Mouse (Mus musculus): ENCODE measurements at regions not wholly inside any gene's neighbourhood (a gene's known extent, or its start where the extent isn't known, plus 50 kb on each side); places are given as distances from the start of the nearest gene placed in this dataset.

DNA sequence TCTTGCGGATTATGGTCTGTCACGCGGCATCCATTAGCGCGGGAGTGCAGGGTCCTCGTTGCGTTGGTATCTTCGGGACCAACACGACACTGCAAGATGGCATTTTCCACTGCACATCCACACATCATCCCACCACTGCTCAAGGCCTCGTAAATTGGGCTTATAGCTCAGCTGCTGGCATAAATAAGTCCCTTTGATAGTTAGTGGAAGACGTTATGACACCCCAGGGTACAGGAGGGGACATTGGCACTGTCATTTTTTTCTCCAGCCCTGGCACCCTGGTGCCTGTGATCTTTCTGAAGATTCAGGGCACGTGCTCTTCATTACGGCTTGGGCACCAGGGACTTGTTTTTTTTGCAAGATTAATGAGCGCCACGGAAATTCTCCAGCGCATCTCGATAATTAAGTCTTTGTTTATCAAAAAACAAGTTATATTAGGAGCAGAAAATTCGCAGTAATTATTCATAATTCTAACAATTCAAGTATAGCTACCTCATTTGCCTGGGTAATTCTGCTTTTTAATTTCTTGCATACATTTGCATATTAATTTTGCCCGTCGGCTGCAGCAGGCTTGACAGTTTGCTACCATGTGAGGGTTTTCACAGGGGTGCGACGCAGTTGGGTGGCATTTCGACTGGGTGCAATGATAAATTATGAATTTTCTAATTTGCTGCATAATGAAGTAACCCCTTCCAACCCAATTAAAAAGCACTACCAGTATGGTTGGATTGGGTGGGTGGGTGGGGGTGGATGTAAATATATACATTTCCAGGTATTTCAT lies 119.1 kb downstream of the Vrk1 start:
- no peak for DNase-seq (ENCODE audit: low spot score in 2 of 2)

DNA sequence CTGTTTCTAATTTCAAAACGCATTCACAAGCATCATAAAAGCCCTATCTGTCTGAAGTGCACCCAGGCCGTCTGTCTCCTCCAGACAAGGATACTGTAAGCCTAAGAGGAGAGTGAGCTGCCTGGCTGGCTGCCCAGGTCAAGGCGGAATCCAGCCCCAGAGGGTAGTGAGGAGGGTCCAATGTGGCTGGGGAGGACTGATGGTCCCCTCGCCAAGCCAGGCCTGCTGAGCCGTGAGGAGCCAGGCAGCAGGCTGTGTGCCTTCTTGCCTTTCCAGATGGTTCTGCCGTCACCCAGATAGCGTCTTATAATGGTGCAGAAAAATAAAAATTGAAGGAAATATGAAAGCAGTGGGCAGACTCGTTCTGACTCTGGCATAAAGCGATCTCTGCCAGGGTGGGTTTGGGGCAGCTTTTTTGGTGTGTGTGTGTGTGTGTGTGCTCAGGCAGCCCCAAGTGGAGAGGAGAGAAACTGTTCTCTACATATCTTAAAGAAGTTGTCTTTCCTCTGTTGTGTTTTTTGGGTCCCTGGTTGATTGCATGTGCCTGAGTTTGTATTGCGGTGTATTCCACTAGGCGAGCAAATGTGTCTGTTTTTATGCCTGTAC lies 120.1 kb downstream of the Vrk1 start:
- peak in 1 of 2 experiments; percentile 34 for DNase-seq (ENCODE audit: low spot score in 2 of 2)

DNA sequence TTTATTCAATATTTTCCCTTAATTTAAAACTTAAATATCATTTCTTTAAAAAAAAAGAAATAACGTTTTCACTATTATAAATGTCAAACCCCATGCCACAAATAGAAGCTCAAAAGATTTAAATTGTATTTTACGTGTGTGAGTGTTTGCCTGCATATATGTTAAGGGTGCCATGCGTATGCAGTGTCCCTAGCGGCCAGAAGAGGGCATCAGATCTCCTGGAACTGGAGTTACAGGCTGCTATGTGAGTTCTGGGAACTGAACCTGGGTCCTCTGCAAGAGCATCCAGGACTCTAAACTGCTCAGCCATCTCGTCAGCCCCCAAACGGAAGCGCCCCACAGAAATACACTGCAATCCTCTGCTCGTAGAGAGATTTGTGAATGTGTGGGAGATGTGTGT lies 122.7 kb downstream of the Vrk1 start:
- DNase-seq (ENCODE audit: low spot score in 2 of 2): no peak

DNA sequence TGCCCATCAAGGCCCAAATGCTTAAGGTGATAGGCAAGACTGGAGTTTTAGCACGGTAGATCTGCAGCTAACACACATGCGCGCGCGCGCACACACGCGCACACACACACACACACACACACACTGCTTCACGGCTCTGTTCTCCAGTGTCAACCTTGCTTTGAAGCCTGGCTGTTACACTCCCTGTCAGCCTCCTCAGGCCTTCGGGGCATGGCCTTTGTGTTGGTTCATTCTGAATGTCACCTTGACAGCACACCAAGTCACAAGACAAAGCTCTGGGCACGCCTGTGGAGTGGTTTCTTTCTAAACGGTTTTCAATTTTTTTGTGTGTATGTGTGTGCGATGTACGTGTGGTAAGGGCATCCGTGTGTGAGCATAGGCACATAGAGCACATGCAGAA lies 128.4 kb downstream of the Vrk1 start:
- DNase-seq (ENCODE audit: low spot score in 2 of 2): no peak

DNA sequence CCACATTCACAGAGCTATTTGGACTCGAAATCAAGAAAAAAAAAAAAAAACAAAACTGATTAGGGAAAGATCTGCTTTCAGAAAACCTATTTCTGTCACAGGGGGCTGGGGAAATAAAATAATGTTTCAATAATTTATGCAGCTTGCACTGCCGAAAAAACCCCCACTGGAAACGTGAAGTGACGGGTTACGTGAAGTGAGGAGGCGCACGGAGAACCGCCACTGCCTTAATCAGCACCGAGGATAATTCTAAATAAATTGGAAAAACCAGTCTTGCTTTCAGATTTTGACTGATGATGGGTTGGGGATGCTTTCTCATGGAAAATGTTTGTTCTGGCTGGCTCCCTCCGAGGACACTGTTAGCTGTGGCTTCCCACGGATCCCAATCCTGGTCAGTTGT lies 129.5 kb downstream of the Vrk1 start:
- no peak for DNase-seq (ENCODE audit: low spot score in 2 of 2)

DNA sequence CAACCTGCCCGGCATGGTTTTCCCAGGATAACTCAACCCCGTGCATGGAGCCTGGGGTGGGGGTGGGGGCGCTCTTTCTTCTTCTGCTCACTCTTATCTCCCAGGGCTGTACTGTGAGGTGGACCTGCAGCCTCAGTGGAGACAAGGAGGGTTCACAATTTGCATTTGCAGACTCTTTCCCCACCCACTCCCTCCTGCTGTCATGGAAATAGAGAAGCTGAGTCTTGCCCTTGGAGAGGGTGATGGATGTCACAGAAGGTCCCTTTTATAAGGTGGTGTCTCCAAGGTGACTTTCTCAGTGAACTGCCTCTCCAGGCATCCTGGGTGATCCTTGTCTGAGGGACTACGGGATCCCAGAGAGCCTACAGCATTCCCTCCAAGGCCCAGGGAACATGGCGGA lies 129.9 kb downstream of the Vrk1 start:
- no peak for DNase-seq (ENCODE audit: low spot score in 2 of 2)

DNA sequence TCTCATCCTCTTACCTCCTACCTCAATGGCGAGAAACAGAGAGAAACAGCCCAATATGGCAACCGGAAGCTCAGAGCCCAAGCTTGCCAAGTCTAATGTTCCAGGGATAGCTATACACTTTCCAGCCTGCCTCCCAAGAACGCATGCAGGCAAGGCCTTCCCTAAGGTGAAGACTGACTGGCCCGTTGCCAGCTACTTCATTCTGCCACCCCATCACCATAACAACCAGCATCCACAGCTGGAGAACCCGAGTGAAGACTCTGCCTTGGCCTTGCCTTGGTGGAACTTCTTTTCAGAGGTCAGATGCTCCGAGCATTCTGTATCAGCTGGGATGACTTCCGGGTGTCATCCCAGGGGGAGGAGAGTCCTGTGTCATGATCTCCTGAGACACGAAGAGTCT lies 130.6 kb downstream of the Vrk1 start:
- no peak for DNase-seq (ENCODE audit: low spot score in 2 of 2)

DNA sequence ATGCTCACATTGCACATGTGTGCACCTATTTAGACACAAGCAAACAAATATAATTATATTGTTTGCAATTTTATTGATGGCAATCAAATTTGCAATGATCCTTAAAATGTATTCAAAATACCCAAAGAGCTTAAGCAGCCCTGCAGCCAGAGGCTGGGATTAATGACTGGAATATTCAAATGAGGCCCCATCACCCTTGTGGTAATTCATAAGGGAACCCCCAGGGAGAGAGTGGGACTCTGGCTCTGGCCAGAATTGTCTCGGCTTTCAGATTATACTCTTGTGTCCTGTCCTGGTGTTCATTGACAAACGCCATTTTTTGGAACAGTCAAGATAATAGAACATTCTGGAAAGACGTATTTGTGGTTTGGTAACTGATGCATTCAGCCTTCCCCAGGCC lies 133.5 kb downstream of the Vrk1 start:
- no peak for DNase-seq (ENCODE audit: low spot score in 2 of 2)

DNA sequence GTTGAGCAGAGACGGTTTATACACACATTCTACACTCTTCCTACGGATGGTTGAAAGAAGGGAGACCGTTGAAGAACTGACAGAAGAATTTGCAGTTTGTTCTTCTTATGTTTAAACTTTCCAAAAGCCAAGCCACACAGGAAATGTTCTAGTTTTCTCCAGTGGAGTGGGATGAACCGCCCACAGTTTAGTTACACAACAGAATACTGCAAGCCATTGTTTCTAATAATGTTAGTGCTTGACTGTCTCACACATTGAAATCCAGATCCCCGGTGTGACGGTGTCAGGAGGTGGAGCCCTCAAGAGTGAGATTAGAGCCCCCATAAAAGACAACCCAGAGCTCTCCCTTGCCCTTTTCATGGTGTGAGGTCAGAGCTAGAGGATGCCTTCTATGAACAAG lies 146.8 kb downstream of the Vrk1 start:
- DNase-seq (ENCODE audit: low spot score in 2 of 2): no peak

DNA sequence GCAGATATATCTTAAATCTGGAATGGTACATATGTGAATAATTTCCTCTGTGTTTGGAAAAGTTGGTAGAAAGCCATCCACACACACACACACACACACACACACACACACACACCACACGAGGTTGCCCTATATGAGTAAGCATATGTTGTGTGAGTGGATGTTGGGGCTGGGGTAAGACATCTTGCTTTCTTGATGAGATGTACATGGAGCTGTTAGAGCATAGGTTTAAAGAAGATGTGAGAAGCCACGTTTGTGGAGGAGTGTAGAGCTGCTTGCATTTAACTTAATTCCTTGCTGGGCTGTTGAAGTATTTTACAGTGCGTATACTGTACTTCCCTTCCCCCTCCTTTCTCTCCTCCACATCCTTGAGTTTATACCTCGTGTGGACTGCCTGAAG lies 147.8 kb downstream of the Vrk1 start:
- no peak for DNase-seq (ENCODE audit: low spot score in 2 of 2)

DNA sequence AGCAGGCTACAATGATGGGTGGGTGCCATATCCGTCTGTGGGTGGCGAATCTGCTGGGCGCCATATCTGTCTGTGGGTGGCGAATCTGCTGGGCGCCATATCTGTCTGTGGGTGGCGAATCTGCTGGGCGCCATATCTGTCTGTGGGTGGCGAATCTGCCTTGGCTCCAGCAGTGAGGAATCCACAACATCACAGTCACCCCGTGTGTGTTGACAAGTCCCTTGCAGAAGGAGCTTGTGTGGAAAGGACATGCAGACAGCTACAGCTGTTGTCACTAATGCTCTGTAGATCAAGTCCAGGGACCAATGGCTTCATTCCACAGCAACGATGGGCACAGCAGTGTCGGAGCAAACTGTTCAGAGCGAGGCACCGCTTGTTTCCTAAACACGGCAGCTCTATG lies 148.6 kb downstream of the Vrk1 start:
- no peak for DNase-seq (ENCODE audit: low spot score in 2 of 2)

DNA sequence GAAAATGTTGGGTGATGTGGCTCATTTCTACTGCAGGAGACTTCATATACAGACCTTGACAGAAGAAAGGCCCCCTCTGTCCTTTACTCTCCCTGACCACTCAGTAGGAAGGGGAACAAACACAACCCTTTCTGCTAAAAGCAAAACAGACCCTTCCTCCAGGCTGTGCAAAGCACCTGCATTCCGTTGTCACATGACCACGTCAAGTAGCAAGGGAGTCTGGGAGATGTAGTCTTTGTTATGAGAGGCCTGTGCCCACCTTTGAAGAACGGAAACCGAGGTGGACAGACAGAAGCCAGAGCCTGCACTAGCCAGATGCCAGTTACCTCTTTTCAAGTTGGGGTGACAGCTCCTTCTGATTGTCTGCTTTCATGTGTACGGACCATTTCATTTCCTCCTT lies 161.3 kb downstream of the Vrk1 start:
- no peak for DNase-seq (ENCODE audit: low spot score in 2 of 2)

DNA sequence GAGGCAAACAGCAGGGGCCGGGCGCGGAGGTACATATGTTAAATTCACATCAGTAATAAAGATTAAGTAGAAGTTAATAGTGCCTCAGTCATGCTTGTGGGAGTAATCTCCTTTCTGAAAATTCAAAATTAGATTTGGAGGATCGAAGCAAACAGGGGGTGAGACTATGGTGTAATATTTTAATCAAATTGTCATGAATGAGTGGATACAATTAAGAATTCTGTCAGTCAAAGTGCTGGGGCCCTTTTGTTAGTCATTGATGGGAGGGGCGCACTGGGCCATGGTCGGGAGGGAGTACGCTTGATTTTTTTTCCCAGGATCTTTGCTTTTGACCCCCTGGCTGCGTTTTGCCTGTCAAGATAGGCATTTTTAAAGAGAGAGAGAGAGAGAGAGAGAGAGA lies 163.2 kb downstream of the Vrk1 start:
- DNase-seq (ENCODE audit: low spot score in 2 of 2): no peak

DNA sequence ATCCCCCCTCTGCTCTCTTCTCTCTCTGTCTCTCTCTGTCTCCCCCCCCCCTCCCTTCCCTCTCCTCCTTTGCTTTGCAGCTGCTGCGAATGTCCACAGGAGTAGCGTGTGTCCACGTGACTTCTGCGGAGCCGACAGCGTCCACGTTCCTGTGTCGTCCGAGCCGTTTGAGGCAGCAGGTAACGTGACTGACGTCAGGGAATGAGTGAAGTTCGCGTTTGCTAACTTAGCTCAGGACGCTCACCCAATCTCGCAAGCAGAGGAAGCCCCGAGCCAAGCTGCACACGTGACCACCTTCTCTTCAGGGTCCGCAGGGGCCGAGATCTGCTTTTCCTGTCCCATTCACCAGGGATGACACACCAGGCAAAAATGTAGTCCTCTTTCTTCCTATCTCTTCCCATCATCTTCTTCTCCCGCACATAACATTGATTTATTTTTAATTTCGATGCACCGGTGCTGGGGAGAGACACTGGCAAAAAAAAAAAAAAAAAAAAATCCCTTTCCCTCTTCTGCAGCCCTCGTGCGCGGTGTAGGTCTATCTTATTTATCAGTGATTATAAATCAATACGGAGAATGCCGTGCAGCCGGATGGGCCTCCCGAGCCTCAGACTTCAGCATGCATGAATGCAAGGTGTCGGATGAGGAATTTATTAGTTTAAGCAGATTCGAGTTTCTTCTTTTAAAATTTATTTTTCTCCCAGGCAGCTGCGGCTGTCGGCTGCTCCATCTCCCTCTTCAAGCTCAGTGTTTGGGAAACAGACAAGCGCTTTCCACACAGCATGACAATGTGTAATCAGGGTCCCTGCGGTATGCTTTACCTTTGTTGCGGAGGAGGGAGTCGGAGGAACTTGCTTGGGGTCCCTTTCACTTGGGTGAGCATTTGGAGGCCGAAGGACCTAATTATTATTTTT lies 164.3 kb downstream of the Vrk1 start:
- DNase-seq (ENCODE audit: low spot score in 2 of 2): no peak

DNA sequence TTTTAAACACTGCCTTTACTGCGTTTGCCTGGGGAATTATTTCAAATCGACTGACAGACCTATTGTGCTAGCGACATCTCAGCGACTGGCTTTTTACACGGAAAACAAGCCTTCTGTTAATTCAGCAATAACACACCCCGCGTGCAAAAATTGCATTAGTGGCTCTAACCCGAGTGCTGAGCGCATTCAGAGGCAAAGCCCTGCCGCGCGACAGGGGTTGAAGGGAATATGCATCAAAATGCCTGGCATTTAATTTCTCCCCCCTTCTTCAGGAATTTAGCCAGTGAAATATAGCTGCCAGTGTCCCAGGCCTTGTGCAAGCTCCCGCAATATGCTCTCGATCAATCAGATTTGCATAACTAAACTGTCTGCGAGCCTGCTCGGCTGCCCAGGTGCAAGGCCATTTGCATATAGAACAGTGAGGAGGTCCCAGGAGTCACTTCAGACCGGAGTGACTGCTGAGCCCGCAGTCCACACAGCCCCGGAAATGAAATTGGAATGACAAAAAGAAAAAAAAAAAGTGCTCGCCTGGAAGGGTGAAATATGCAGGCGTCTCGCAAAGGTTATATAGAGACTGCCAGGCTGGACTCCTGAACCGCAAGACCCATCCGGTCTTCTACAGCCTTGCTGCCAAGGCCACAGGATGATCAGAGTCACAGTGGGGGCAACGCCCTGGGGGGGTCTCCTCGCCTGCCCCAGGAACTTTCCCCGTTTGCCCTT lies 165.1 kb downstream of the Vrk1 start:
- no peak for DNase-seq (ENCODE audit: low spot score in 2 of 2)

DNA sequence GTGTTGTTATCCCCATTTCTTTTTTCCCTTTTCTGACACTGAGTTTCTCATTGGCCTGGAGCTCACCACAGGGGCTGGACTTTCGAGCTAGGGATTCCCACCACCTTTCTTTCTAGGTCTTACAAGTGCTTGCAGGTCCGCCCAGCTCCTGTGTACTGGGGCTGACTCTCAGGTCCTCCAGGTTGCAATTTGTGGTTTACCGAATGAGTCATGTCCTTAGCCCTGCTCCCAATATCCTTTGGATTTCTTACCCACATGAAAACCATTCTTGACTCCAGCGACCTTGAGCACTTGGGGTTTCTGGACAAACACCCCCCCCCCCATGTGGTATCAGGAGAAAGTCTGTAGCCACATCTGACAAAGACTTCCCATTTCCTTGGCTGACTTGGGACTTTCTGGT lies 167.3 kb downstream of the Vrk1 start:
- DNase-seq (ENCODE audit: low spot score in 2 of 2): no peak

DNA sequence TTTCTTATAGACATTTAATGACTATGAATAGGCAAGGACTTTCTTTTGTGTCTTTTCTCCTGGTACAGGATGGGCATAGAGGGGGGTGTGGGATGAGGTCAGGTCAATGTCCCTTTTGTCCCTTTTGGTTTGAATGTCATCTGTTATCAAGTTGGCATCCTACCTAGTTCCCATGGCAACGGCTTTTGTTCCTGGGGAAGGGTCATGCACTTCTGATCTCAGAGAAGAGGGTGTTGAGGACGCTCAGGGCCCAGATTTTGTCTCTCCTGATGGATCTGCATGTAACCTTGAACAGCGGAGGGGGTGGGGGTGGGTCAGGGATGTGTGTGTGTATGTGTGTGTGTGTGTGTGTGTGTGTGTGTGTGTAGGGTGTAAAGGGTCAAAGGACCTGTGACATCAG lies 167.8 kb downstream of the Vrk1 start:
- no peak for DNase-seq (ENCODE audit: low spot score in 2 of 2)

DNA sequence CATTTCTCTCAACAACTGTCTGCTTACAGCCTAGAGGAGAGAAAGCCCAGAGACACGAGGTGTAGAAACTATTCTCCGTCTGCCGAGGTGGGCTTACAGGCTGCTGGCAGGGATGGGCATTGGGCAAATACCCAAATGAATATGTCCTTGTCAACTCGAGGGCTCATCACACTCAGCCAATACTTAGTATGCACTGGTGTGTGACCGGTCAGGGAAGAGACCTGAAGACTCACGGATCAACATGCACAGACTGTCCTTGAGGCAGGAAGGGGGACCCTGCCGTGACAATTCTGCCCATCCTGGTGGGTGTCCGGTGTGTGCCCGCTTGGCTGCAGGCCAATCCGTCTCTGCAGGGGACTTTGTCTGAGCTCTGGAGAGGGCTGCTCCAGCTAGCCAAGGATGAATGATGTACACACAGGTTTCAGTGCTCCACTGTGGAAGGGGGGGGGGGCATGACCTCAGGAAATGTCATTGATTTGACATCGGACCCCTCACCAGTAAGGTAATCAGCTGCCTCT lies 168.7 kb downstream of the Vrk1 start:
- DNase-seq (ENCODE audit: low spot score in 2 of 2): no peak

DNA sequence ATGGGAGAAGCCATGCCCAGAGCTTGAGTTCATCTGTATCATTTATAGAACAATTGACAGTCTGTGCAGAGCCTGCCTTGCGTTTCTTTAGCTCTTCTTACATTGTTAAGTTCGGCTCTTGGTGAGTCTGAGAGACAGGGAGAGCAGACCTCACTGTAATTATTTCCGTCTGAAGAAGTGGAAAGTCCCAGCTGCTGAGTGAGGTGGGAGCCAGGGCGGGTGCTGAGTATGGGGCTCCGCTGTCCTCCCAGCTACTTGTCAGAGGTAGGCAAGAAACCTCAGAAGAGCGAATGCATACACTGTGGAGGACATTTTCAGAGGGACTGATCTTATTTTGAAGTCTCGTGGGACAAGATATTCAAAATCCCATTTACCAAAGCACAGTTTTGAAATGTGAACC lies 172.9 kb downstream of the Vrk1 start:
- DNase-seq (ENCODE audit: low spot score in 2 of 2): no peak

DNA sequence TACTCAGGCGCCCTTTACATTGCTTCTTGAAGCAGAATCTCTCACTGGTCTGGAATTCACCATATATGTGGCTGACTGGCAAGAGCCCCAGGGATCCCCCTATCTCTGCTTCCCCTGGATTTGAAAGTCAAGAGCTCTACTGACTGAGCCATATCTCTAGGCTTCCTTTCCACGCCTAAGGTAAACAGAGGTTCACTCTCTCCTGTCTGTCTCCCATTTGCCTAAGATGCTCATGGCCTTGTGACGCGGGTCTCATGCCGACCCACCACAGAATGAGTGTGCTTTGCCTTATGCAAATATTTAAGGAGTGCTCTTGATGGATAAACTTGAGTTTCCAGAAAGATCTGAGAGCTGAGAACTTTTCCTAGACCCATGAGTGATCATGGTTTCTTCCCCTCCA lies 173.9 kb downstream of the Vrk1 start:
- DNase-seq (ENCODE audit: low spot score in 2 of 2): no peak

DNA sequence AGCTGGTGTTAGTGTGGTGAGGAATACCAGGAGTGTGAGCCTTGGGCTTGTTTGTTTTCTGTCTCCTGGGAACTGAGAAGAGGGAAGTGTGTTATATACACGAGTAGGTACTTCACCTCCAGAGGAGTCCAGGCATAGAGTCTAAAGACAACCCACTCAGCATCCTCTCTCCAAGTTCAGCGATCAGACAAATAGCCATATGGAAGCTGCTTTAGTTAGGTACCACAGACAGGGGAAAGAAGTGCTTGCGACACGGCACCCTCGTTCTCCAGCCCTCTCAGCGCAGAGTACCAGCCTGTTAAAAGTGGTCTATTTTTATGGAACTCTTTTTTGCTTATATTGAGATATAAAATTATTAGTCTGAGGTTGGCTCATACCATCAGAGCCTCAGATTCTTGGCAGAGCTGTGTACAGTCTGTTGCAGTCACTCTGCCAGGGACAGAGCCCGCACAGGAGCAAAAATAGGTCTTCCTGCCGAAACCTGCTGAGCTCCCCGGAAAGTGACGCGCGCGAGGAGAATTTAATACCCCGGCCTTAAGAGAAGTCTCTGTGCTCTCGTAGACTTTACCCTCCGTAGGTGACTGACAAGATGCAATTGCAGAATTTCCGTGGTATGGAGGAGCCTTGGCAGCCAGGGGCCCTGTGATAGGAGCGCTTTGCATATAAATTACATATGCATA lies 175.5 kb downstream of the Vrk1 start:
- no peak for DNase-seq (ENCODE audit: low spot score in 2 of 2)

Data from frontal cortex, postnatal 10 days (tissue).